Mouse (Mus musculus) spleen, adult 2 months (tissue): ENCODE measurements around the gene Mis12.

Experiments used
- CTCF ChIP-seq: fragments of 200-500 bp; IDR thresholded peaks from 2 replicates; pipeline ENCODE4 v1.5.1; 2011; ENCODE audit warnings: mild to moderate bottlenecking, inconsistent platforms; ENCODE audit not compliant: insufficient read depth, insufficient read length, insufficient replicate concordance; ENCODE audit errors: extremely low read depth
- POLR2A ChIP-seq: fragments of 200-500 bp; IDR thresholded peaks from 2 replicates; pipeline ENCODE4 v1.6.1; 2011; ENCODE audit warnings: low read depth, low read length, inconsistent platforms

DNA sequence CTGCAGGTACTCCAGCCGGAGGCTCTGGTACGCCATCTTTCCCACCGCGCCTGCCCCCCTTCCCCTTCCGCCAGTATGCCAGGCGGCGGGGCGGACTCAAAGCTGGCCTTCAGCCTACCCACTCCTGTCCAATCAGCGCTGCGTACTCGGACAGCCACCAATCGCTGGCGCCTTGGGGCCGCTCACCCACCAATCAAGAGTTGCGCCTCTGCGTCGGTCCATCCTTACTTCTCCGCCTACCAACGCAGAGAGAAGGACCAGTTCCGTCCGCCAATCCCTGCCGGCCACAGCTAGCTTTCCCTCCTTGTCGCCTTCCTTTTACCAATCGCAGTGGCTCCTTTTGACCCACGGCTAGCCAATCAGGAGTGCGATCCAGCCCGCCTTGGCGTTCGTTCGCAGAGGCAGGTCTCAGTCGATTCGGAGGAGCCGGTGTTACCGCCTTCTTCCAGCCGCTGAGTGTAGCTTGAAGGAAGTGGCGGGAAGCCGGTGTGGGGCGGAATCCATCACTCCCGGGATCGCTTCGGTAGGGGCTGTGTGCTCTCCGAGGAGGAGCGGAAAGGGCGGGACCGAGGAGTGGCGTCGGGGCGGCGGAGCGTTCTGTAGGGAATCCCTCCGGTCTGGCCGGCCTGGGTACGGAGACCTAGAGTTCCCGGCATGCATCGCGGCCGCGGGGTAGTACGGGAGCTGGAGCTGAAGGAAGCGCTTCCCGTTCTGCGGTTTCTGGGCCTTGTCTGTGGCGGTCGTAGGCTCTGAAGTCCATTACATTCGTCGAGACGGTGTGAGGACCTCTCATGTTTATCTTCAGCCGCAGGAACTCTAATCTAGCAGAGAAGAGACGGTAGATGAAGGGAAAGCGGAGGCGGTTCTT lies at the start of gene Mis12, which contains the start of gene Derl2:
- no peak for TF ChIP-seq CTCF
- TF ChIP-seq POLR2A = peak; percentile 81
